Mouse (Mus musculus) neural tube, embryonic 14.5 days (tissue): ENCODE data around the gene Cdh23. TPM values are rescaled to one million over a fixed set of nuclear protein-coding genes. Genes with fewer than 3 reads are reported as not detected.

Experiments
- ATAC-seq: fragments of 200-750 bp; cut with Nextera tagmentation; 2 replicates; pipeline ENCODE4 v1.8.0; 2017; ENCODE audit warnings: low read depth, mild to moderate bottlenecking, moderate TSS enrichment, moderate library complexity
- H3K27ac ChIP-seq: fragments of 300-500 bp; sonication (generic); 2 replicates; pipeline ENCODE4 v1.5.1; 2014; ENCODE audit warnings: low read depth, mild to moderate bottlenecking, control low read depth, low read length, moderate library complexity, mixed read lengths
- H3K27me3 ChIP-seq: fragments of 300-500 bp; sonication (generic); 2 replicates; pipeline ENCODE4 v1.6.1; 2014; ENCODE audit warnings: low read length; ENCODE audit not compliant: control insufficient read depth, insufficient read depth
- H3K36me3 ChIP-seq: fragments of 300-500 bp; sonication (generic); 2 replicates; pipeline ENCODE4 v1.6.1; 2014; ENCODE audit warnings: low read length, mixed read lengths; ENCODE audit not compliant: control insufficient read depth, insufficient read depth
- H3K4me1 ChIP-seq: fragments of 300-500 bp; sonication (generic); 2 replicates; pipeline ENCODE4 v1.6.1; 2014; ENCODE audit warnings: low read length; ENCODE audit not compliant: control insufficient read depth, insufficient read depth
- H3K4me2 ChIP-seq: fragments of 300-500 bp; sonication (generic); 2 replicates; pipeline ENCODE4 v1.6.1; 2014; ENCODE audit warnings: mild to moderate bottlenecking, low read depth, low read length, control low read depth
- H3K4me3 ChIP-seq: fragments of 300-500 bp; sonication (generic); 2 replicates; pipeline ENCODE4 v1.5.1; 2014; ENCODE audit warnings: low read depth, low read length, control low read depth, mixed read lengths
- H3K9ac ChIP-seq: fragments of 300-500 bp; sonication (generic); replicated peaks from 2 replicates; pipeline ENCODE4 v1.6.1; 2014; ENCODE audit warnings: low read depth, mild to moderate bottlenecking, control low read depth, low read length, mixed read lengths
- H3K9me3 ChIP-seq: fragments of 300-500 bp; sonication (generic); 2 replicates; pipeline ENCODE4 v1.6.1; 2016; ENCODE audit warnings: low read length; ENCODE audit not compliant: control insufficient read depth
- WGBS: fragments of 180-500 bp; shearing (Covaris S2); extraction: QIAGEN DNeasy Blood & Tissue Kit; methylation state at CpG from one replicate; pipeline ENCODE4 v1.1.7; 2014; 5-methylcytosine and 5-hydroxymethylcytosine counted together
- polyA plus RNA-seq: library from polyadenylated mRNA; unstranded; fragments of >200 nt; fragmentation: Nextera tagmentation; extraction: Ambion mirVana; gene quantifications from 2 replicates; pipeline ENCODE4 v1.2.1, GENCODE M21; 2014

Gene Cdh23
- polyA plus RNA-seq, 1 experiment from 2014 or later = 15.4 TPM

DNA sequence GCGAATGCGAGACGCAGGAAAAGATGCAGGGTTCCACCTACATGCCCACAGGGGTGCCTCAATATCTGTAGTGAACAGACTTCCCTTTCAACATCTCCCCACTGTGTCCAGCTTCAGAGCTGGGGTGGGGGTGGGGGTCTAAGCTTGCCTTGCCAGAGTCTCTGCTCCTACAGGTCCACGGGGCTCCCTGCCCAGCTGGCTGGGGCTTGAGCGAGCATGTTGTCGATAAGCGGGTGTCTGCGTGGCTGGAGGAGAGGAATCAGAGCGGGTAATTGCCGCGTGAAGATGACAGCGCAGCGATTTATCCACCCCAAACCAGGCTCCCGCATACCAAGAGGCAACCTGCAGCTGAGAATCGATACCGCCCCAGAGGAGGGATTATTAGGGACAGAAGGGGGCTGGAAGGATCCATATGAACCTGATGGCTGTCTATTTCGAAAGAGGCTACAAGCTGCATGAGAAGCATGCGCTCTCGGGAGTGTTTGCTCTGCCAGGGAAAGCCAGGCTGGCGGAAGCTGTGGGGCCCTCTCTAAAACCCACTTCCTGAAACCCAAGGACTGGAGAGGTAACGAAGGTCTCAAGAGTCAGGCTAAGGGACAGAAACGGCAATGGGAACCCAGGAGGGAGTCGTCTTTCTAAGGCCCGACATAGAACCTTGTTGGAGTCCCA, 129.8 kb downstream of the Cdh23 start:
- no peak for ATAC-seq
- Histone ChIP-seq H3K4me1 (no peaks in the 10 kb centered on the region), H3K27me3 (0 out of 2 replicates have a peak, but pooled peaks cover 2% of the 10 kb centered on the region), H3K4me2 (peak overlapping the region; percentile 5; the same call in 1 of the 2 replicates), H3K9me3 (no peaks in the 10 kb centered on the region), H3K36me3 (no peaks in the 10 kb centered on the region), H3K4me3 (no peak overlapping the region), H3K9ac (no peak overlapping the region), H3K27ac (no peak overlapping the region)
- WGBS = 43% methylated on average over 24 of the region's 24 CpGs

DNA sequence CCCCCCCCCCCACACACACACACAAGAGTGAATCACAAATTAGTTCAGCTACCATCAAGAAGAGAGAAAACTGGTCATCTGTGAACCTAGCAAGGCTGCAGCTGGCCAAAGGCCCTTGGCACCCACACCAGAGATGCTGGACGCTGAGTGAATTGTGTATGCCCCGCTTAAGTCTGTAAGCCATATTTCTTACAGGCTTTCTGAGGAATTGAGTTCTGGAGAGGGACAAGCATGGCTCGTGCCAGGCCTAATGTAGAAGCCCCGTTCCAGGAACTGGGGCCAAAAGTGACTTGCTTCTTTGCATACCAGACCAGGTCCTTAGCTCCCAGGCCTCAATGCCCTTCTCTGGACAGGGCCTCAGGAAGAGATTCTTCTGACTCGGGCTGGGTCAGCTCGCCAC, 132.2 kb downstream of the Cdh23 start:
- H3K4me3 ChIP-seq = no peak overlapping the region
- H3K4me2 ChIP-seq = no peak overlapping the region
- H3K4me1 ChIP-seq = no peaks in the 10 kb centered on the region
- ATAC-seq = no peak
- H3K36me3 ChIP-seq = no peaks in the 10 kb centered on the region
- H3K27ac ChIP-seq = no peak overlapping the region
- WGBS = 71% methylated on average over 6 of the region's 6 CpGs
- H3K27me3 ChIP-seq = no peaks in the 10 kb centered on the region
- no peaks in the 10 kb centered on the region for H3K9me3 ChIP-seq
- H3K9ac ChIP-seq = no peak overlapping the region

DNA sequence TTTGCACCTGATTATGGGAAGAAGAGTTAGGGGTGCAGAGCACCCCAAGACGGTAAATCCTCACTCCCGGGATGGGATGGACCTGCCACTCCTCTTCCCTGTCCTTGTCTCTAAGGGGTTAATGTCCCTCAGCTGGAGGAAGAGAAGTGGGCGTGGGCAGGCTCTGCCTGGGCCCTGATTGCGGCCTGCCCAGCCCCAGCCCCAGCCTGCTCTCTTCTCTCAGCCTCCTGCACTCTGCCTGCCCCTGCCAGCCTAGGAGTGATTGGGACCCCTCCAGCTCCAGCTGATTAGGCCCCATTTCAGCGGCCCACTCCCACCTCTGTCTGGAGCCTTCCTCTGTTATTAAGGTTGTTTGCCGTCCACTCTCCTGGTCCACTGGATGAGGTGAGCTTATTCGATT, 133.3 kb downstream of the Cdh23 start:
- H3K4me2 ChIP-seq = no peak overlapping the region
- no peak overlapping the region for H3K27ac ChIP-seq
- H3K9ac ChIP-seq = no peak overlapping the region
- no peak for ATAC-seq
- WGBS = 17% methylated on average over 7 of the region's 7 CpGs
- no peak overlapping the region for H3K4me3 ChIP-seq
- H3K27me3 ChIP-seq = no peaks in the 10 kb centered on the region
- no peaks in the 10 kb centered on the region for H3K9me3 ChIP-seq
- no peaks in the 10 kb centered on the region for H3K36me3 ChIP-seq
- H3K4me1 ChIP-seq = 0 out of 2 replicates have a peak, but pooled peaks cover 5% of the 10 kb centered on the region

DNA sequence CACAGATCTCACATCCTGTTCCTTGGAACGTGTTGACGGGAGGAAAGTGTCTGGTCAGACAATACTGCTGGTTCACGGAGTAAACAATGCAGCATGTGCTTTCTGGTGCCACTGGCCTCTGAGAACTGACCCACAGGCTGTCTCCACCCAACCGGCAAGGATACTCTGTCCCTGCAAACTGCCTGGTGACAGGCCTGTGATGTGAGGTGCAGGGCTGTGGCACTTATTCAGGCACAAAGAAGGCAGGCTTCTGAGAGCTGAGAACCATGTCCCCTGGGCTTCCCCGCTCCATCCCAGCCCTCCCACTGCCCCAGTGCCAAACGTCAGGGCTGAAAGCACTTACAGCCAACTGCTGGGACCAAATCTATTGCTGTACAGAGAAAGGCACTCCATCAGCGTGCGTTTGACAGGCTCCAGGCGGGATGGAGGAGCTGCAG, 137.8 kb downstream of the Cdh23 start:
- WGBS = 6% methylated on average over 9 of the region's 9 CpGs
- H3K27ac ChIP-seq = no peak overlapping the region; the same call in 1 of the 2 replicates
- H3K4me1 ChIP-seq = 0 out of 2 replicates have a peak, but pooled peaks cover 5% of the 10 kb centered on the region
- H3K9ac ChIP-seq = no peak overlapping the region
- H3K36me3 ChIP-seq = no peaks in the 10 kb centered on the region
- no peak overlapping the region for H3K4me2 ChIP-seq
- H3K9me3 ChIP-seq = no peaks in the 10 kb centered on the region
- H3K4me3 ChIP-seq = no peak overlapping the region
- ATAC-seq = peak; percentile 36; the same call in 1 of the 2 replicates
- H3K27me3 ChIP-seq = no peaks in the 10 kb centered on the region

DNA sequence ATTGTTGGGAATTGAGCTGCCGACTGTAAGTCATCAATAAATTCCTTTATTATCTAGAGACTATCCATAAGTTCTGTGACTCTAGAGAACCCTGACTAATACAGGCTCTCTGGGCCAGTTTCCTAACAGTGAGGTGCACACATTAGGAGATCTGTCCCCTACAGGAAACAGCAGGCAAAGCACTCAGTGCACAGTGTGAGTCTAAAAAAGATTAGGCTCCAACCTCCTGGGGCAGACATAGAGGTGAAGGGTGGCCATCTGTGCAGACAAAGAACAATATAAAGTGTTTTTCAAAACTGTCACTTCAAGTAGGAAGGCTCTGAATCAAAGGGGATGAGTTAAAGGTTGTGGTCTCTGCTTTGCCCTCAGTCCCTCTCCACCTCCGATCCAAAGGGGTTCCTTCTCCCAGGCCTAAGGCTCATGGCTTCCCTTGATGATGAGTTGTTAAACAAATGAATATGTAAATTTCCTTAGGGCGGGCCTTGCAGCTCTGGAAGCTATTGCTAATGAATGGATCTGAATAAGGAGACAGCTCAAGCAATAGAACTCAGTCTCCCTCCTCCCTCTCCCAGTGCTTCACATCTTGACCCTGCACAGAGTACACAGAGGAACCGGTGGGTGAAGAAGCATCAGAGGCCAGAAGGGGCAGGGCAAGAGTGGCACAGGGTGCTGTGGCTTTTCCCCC, 143.2 kb downstream of the Cdh23 start:
- no peak for ATAC-seq
- no peaks in the 10 kb centered on the region for H3K4me1 ChIP-seq
- H3K9me3 ChIP-seq = no peaks in the 10 kb centered on the region
- H3K27ac ChIP-seq = no peak overlapping the region
- no peaks in the 10 kb centered on the region for H3K27me3 ChIP-seq
- WGBS = 47% methylated on average over 3 of the region's 4 CpGs
- no peak overlapping the region for H3K4me3 ChIP-seq
- H3K36me3 ChIP-seq = no peaks in the 10 kb centered on the region
- no peak overlapping the region for H3K9ac ChIP-seq
- H3K4me2 ChIP-seq = no peak overlapping the region

DNA sequence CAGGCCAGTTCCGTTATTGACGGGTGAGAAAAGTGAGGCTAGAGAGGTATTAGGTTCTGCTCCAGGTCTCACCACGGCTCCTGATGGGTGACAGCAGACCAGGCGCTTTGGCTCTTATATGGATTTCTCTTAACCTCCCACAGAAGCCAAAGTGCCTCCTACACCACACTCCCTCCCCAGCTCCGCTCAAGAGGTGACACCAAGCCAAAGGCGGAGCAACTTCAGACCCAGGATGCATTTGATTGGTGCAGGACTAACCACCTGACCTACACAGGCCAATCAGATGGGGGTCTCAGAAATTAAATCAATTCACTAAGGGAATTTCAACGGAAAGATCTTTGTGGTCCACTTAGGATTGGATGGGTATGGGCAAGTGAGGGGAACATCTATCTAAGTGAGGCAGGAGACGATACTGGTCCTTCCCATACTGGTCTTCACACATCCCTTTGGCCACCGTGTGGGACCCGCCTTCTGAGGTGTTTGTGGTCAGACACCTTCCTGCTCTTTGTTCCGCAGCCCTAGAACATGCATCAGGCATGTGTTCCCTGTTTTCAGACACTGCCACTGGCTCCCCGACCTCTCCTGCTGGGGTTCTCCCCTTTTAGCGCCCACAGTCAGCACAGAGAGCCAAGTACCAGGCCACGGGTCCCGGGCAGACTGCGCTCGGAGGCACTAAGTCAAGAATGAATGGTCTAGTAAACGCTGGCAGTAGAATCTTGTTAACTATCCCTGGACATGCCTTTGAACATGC, 157.0 kb downstream of the Cdh23 start:
- Histone ChIP-seq H3K9ac (no peak overlapping the region), H3K27me3 (no peaks in the 10 kb centered on the region), H3K27ac (no peak overlapping the region), H3K9me3 (no peaks in the 10 kb centered on the region), H3K4me1 (no peaks in the 10 kb centered on the region), H3K4me2 (no peak overlapping the region), H3K36me3 (no peaks in the 10 kb centered on the region), H3K4me3 (no peak overlapping the region)
- 83% methylated on average over 18 of the region's 18 CpGs for WGBS
- ATAC-seq = no peak

DNA sequence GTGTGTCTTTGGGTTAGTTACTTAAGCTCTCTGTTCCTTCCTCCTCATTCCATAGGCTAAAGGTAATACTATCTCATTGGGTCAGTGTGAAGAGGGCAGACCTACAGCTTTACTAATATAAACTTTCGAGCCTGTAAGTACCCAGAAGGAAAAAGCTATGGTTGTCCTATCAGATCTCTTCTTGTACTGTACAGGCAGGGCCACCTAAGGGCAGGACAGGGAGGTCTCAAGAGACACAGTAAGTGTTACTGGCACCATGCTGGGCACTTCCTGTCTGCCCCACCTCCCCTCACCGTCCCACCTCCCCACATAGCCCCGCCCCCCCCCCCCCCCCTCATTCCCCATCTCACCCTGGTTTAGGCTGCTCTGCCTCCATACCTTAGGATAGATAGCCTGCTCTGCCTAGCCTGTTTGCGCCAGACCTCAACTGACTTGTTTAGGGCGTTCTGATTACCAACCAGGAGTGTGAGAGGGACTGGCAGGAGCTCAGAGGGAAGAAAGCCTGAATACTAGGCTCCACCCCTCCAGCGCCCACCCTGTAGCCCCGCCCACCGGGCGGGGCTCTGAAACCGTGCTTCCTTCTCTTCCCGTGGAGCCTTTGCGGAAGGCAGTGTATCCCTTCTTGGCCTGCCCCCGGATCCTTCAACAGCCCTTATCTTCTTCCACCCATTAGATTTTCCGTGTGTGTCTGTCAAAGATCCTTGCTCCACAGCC, 160.0 kb downstream of the Cdh23 start:
- no peak overlapping the region for H3K4me2 ChIP-seq
- H3K9ac ChIP-seq = no peak overlapping the region
- H3K36me3 ChIP-seq = no peaks in the 10 kb centered on the region
- WGBS = 19% methylated on average over 12 of the region's 14 CpGs
- no peaks in the 10 kb centered on the region for H3K4me1 ChIP-seq
- ATAC-seq = no peak
- no peak overlapping the region for H3K4me3 ChIP-seq
- no peaks in the 10 kb centered on the region for H3K9me3 ChIP-seq
- no peak overlapping the region for H3K27ac ChIP-seq
- H3K27me3 ChIP-seq = no peaks in the 10 kb centered on the region

DNA sequence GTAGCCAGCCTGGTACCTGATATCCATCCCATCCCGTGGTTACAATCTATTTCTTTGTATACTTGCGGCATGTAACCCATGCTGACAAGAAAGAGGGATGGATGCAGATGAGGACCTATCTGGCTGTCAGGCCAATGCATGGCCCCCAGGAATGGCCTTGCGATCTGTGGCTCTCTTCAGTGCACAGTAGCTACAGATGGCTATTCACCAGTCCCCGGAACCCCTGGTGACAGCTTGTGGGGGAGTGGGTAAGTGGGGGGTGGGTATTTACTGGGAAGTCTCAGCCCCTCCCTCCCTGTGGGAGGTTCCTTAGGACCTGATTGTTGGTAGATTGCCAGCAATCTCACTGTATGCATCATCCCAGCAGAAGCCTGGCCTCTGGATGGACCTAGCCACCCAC, 163.8 kb downstream of the Cdh23 start:
- Histone ChIP-seq H3K4me1 (no peaks in the 10 kb centered on the region), H3K4me2 (no peak overlapping the region), H3K9ac (no peak overlapping the region), H3K27ac (no peak overlapping the region), H3K9me3 (no peaks in the 10 kb centered on the region), H3K4me3 (no peak overlapping the region), H3K36me3 (no peaks in the 10 kb centered on the region), H3K27me3 (no peaks in the 10 kb centered on the region)
- 55% methylated on average over 4 of the region's 4 CpGs for WGBS
- ATAC-seq = no peak
